ENCODE assay signal across 7 mouse cellular contexts in genomic region chr17:69122403-69122802, GRCm38 (mm10). TPM values are rescaled to one million over a fixed set of nuclear protein-coding genes. Genes with fewer than 3 reads are reported as not detected.
DNase-seq lines count a peak whose midpoint lies in the region; ATAC-seq lines count a peak whose summit lies in the region.
"Not testable (repeated sequence)": the region's sequence is repeated elsewhere in the genome, so short reads cannot be mapped to it uniquely, and the experiment has no call there.

No protein-coding gene starts in this region.

- not testable (repeated sequence) for H3K27ac ChIP-seq in embryonic facial prominence, embryonic 13.5 days; hindbrain, embryonic 12.5 days; kidney, embryonic 15.5 days; liver, embryonic 15.5 days (replicated peaks); midbrain, embryonic 12.5 days (replicated peaks); neural tube, embryonic 15.5 days (replicated peaks)

- 4% methylated on average over 6 of the region's 6 CpGs for WGBS in embryonic facial prominence, embryonic 13.5 days
- 12% methylated on average over 6 of the region's 6 CpGs for WGBS in hindbrain, embryonic 12.5 days
- 6% methylated on average over 6 of the region's 6 CpGs for WGBS in kidney, embryonic 15.5 days
- WGBS in liver, embryonic 15.5 days (ENCODE audit: insufficient replicate concordance): 9% methylated on average over 6 of the region's 6 CpGs
- WGBS in midbrain, embryonic 12.5 days: 16% methylated on average over 6 of the region's 6 CpGs
- 11% methylated on average over 6 of the region's 6 CpGs for WGBS in neural tube, embryonic 15.5 days

- H3K9me3 ChIP-seq in embryonic facial prominence, embryonic 13.5 days; hindbrain, embryonic 12.5 days (replicated peaks); kidney, embryonic 15.5 days (replicated peaks); liver, embryonic 15.5 days (replicated peaks); midbrain, embryonic 12.5 days; neural tube, embryonic 15.5 days (replicated peaks): not testable (repeated sequence)

- H3K27me3 ChIP-seq in embryonic facial prominence, embryonic 13.5 days; hindbrain, embryonic 12.5 days; neural tube, embryonic 15.5 days (replicated peaks): not testable (repeated sequence)
- peaks cover 23% of the 10 kb centered on the region for H3K27me3 ChIP-seq in kidney, embryonic 15.5 days
- H3K27me3 ChIP-seq in liver, embryonic 15.5 days: peaks cover 17% of the 10 kb centered on the region
- H3K27me3 ChIP-seq in midbrain, embryonic 12.5 days: peaks cover 18% of the 10 kb centered on the region

- DNase-seq in heart, adult 11 months: peak; percentile 29

- H3K36me3 ChIP-seq in embryonic facial prominence, embryonic 13.5 days; hindbrain, embryonic 12.5 days; kidney, embryonic 15.5 days; liver, embryonic 15.5 days (replicated peaks); midbrain, embryonic 12.5 days; neural tube, embryonic 15.5 days: not testable (repeated sequence)

- peak overlapping the region; percentile 59 for H3K4me2 ChIP-seq in embryonic facial prominence, embryonic 13.5 days
- peak overlapping the region; percentile 38 for H3K4me2 ChIP-seq in hindbrain, embryonic 12.5 days (replicated peaks)
- H3K4me2 ChIP-seq in kidney, embryonic 15.5 days: peak overlapping the region; percentile 58
- H3K4me2 ChIP-seq in liver, embryonic 15.5 days: peak overlapping the region; percentile 38
- peak overlapping the region; percentile 39 for H3K4me2 ChIP-seq in midbrain, embryonic 12.5 days (replicated peaks)
- peak overlapping the region; percentile 45 for H3K4me2 ChIP-seq in neural tube, embryonic 15.5 days

- H3K9ac ChIP-seq in embryonic facial prominence, embryonic 13.5 days: peak overlapping the region; percentile 21; the same call in 1 of the 2 replicates
- H3K9ac ChIP-seq in hindbrain, embryonic 12.5 days; kidney, embryonic 15.5 days; liver, embryonic 15.5 days; midbrain, embryonic 12.5 days (replicated peaks); neural tube, embryonic 15.5 days (replicated peaks): not testable (repeated sequence)

- ATAC-seq in embryonic facial prominence, embryonic 13.5 days (ENCODE audit: insufficient number of reproducible peaks, insufficient read depth, low FRiP score, low TSS enrichment, low read depth): peak; percentile 70
- not testable (repeated sequence) for ATAC-seq in hindbrain, embryonic 12.5 days (ENCODE audit: low FRiP score); liver, embryonic 15.5 days (ENCODE audit: insufficient read depth); neural tube, embryonic 15.5 days (ENCODE audit: low FRiP score)
- ATAC-seq in kidney, embryonic 15.5 days (replicated peaks; ENCODE audit: low FRiP score): peak; percentile 56; the same call in 1 of the 2 replicates
- peak; percentile 24; the same call in 1 of the 2 replicates for ATAC-seq in midbrain, embryonic 12.5 days (ENCODE audit: low FRiP score, low read depth)

- H3K4me3 ChIP-seq in embryonic facial prominence, embryonic 13.5 days: peak overlapping the region; percentile 29
- H3K4me3 ChIP-seq in hindbrain, embryonic 12.5 days; liver, embryonic 15.5 days (replicated peaks): not testable (repeated sequence)
- H3K4me3 ChIP-seq in kidney, embryonic 15.5 days (replicated peaks): peak overlapping the region; percentile 18
- peak overlapping the region; percentile 17; the same call in 1 of the 2 replicates for H3K4me3 ChIP-seq in midbrain, embryonic 12.5 days
- 0 out of 2 replicates have a peak overlapping the region, but pooled peaks have one; percentile 3 for H3K4me3 ChIP-seq in neural tube, embryonic 15.5 days (replicated peaks)

- H3K4me1 ChIP-seq in embryonic facial prominence, embryonic 13.5 days: peaks cover 28% of the 10 kb centered on the region
- H3K4me1 ChIP-seq in hindbrain, embryonic 12.5 days: peaks cover 17% of the 10 kb centered on the region
- peaks cover 22% of the 10 kb centered on the region for H3K4me1 ChIP-seq in kidney, embryonic 15.5 days
- H3K4me1 ChIP-seq in liver, embryonic 15.5 days (replicated peaks): not testable (repeated sequence)
- H3K4me1 ChIP-seq in midbrain, embryonic 12.5 days: peaks cover 15% of the 10 kb centered on the region
- peaks cover 24% of the 10 kb centered on the region for H3K4me1 ChIP-seq in neural tube, embryonic 15.5 days

RNA-seq across cellular contexts. Expression of gene Epb41l3, which starts 46.9 kb away (rescaled TPM):
- 153 and 173 TPM in 2 replicates for polyA plus RNA-seq in embryonic facial prominence, embryonic 13.5 days (2015; fragmentation: Nextera tagmentation; extraction: Ambion mirVana)
- polyA plus RNA-seq in hindbrain, embryonic 12.5 days (2016; fragmentation: Nextera tagmentation; extraction: Ambion mirVana): 104 and 118 TPM in 2 replicates
- 29.5 and 35.6 TPM in 2 replicates for polyA plus RNA-seq in kidney, embryonic 15.5 days (2015; fragmentation: Nextera tagmentation; extraction: Ambion mirVana)
- 7.3 and 7.8 TPM in 2 replicates for polyA plus RNA-seq in liver, embryonic 15.5 days (2015; fragmentation: Nextera tagmentation; extraction: Ambion mirVana)
- 71.7 and 78.0 TPM in 2 replicates for polyA plus RNA-seq in midbrain, embryonic 12.5 days (2016; fragmentation: Nextera tagmentation; extraction: Ambion mirVana)
- 134 and 142 TPM in 2 replicates for polyA plus RNA-seq in neural tube, embryonic 15.5 days (2015; fragmentation: Nextera tagmentation; extraction: Ambion mirVana)
